ENCODE assay signal across 20 mouse cellular contexts in the genomic region with DNA sequence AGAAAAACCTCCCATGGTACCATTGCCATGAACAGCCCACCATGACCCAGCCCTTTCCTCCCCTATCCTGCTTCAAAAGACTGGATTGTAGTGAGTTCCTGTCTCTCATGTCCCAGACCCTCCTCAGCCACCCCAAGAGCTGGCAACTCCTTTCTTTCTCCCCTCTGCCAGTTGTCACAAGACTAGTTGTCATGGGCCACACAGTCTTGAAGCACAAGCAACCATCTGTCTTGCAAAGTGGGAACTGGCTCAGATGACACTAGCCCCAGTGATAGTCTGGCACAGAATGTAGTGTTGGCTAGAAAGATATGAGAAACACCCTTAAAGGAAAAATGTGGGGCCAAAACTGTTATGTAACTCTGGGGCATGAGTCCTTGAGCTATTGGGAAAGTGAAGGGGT.
DNase-seq lines count a peak whose midpoint lies in the region; ATAC-seq lines count a peak whose summit lies in the region.
"Had no signal": no experiment of that assay in that cellular context is flagged by ENCODE, and none has a peak within 500 bp of the region (broad histone marks: within the 10 kb centered on the region; RNA-seq: fewer than 3 reads in every experiment).

No protein-coding gene starts in this region.

- no peak overlapping the region for H3K27ac ChIP-seq in forebrain, embryonic 14.5 days (ENCODE audit: low read depth, low read length)
- no peak overlapping the region for H3K27ac ChIP-seq in forebrain, embryonic 10.5 days
- H3K27ac ChIP-seq: heart, embryonic 13.5 days; limb, embryonic 15.5 days; midbrain, embryonic 15.5 days; stomach, postnatal 0 days had no signal

- DNase-seq in forebrain, embryonic 14.5 days (ENCODE audit: low spot score): peak; percentile 33
- no peak for DNase-seq in forebrain, embryonic 10.5 days (ENCODE audit: extremely low spot score, low spot score)
- peak; percentile 42 for DNase-seq in left cerebral cortex, postnatal 4 days
- DNase-seq in left cerebral cortex, postnatal 36 days (ENCODE audit: low spot score in 2 of 2): no peak
- DNase-seq in brain, adult 2 months (ENCODE audit: low read depth, low spot score): peak; percentile 63
- DNase-seq in cerebellum, postnatal 14 days: peak; percentile 36 to 70
- DNase-seq in layer of hippocampus, adult 9-10 months (ENCODE audit: low spot score): no peak
- DNase-seq in layer of hippocampus, adult 18-20 months (ENCODE audit: low spot score in 2 of 2): no peak
- DNase-seq: adrenal gland, postnatal 25 days; B cell, adult 2 months; gastrocnemius, postnatal 25 days; kidney, adult 8-10 months; kidney, postnatal 25 days; right cerebral cortex, postnatal 14 days; thymus, postnatal 25 days had no signal

- no peak for ATAC-seq in forebrain, embryonic 14.5 days
- ATAC-seq: midbrain, embryonic 15.5 days had no signal

- no peaks in the 10 kb centered on the region for H3K36me3 ChIP-seq in forebrain, embryonic 14.5 days (ENCODE audit: control insufficient read depth, insufficient read depth, low read length)
- H3K36me3 ChIP-seq in forebrain, embryonic 10.5 days (replicated peaks): no peaks in the 10 kb centered on the region
- H3K36me3 ChIP-seq: heart, embryonic 13.5 days; limb, embryonic 15.5 days; midbrain, embryonic 15.5 days had no signal

- no peak overlapping the region for H3K4me3 ChIP-seq in forebrain, embryonic 14.5 days (ENCODE audit: low read depth, low read length)
- H3K4me3 ChIP-seq in forebrain, embryonic 10.5 days: no peak overlapping the region
- H3K4me3 ChIP-seq: heart, embryonic 13.5 days; limb, embryonic 15.5 days; megakaryocyte, embryonic 14.5 days; midbrain, embryonic 15.5 days had no signal

- H3K9me3 ChIP-seq in forebrain, embryonic 14.5 days (replicated peaks; ENCODE audit: control insufficient read depth, low read length): no peaks in the 10 kb centered on the region
- H3K9me3 ChIP-seq in forebrain, embryonic 10.5 days: no peaks in the 10 kb centered on the region
- H3K9me3 ChIP-seq: heart, embryonic 13.5 days; limb, embryonic 15.5 days; midbrain, embryonic 15.5 days had no signal

- no peak overlapping the region for H3K4me2 ChIP-seq in forebrain, embryonic 14.5 days (ENCODE audit: low read length)
- H3K4me2 ChIP-seq: heart, embryonic 13.5 days; limb, embryonic 15.5 days; midbrain, embryonic 15.5 days had no signal

- intact Hi-C loops in left cerebral cortex, postnatal 4 days (cut with DNase I): no loop called here
- intact Hi-C loops in left cerebral cortex, postnatal 36 days (cut with DNase I): loop anchor here (1.0 kb wide), 1 partner anchor 21 kb away; no protein-coding TSS in a partner anchor

- H3K9ac ChIP-seq in forebrain, embryonic 14.5 days (ENCODE audit: low read length): no peak overlapping the region
- H3K9ac ChIP-seq: heart, embryonic 13.5 days; limb, embryonic 15.5 days; midbrain, embryonic 15.5 days had no signal

- no peaks in the 10 kb centered on the region for H3K27me3 ChIP-seq in forebrain, embryonic 14.5 days (replicated peaks; ENCODE audit: control insufficient read depth, insufficient read depth, low read length)
- 0 out of 2 replicates have a peak, but pooled peaks cover 5% of the 10 kb centered on the region for H3K27me3 ChIP-seq in forebrain, embryonic 10.5 days (ENCODE audit: poor library complexity, severe bottlenecking)
- H3K27me3 ChIP-seq: heart, embryonic 13.5 days; limb, embryonic 15.5 days; megakaryocyte, embryonic 14.5 days; midbrain, embryonic 15.5 days had no signal

- H3K4me1 ChIP-seq in forebrain, embryonic 14.5 days (ENCODE audit: control insufficient read depth, insufficient read depth, low read length): no peaks in the 10 kb centered on the region; the same call in 1 of the 2 replicates
- H3K4me1 ChIP-seq in forebrain, embryonic 10.5 days: peaks cover 5% of the 10 kb centered on the region; the same call in 1 of the 2 replicates
- H3K4me1 ChIP-seq: heart, embryonic 13.5 days; limb, embryonic 15.5 days; megakaryocyte, embryonic 14.5 days had no signal

Comparison
In these comparisons a context has a peak if more than half of its experiments do, and no peak if none do; other contexts are left out.
1. DNase-seq: peak in forebrain, embryonic 14.5 days (single experiment), left cerebral cortex, postnatal 4 days (single experiment), brain, adult 2 months (single experiment) and cerebellum, postnatal 14 days (2 of 2); none in forebrain, embryonic 10.5 days (single experiment), left cerebral cortex, postnatal 36 days (0 of 2), layer of hippocampus, adult 9-10 months (single experiment) and layer of hippocampus, adult 18-20 months (0 of 2).